Mouse (Mus musculus) heart, embryonic 16.5 days (tissue): ENCODE measurements at regions not wholly inside any gene's neighbourhood (a gene's known extent, or its start where the extent isn't known, plus 50 kb on each side); places are given as distances from the start of the nearest gene placed in this dataset.
A peak's percentile ranks its signal among the peaks of the same experiment; 100 is the strongest.

ENCODE experiments used
- ATAC-seq: fragments of 200-750 bp; cut with Nextera tagmentation; replicated peaks from 2 replicates; pipeline ENCODE4 v1.8.0; 2017; ENCODE audit warnings: moderate number of reproducible peaks; ENCODE audit not compliant: insufficient read depth, low FRiP score; ENCODE audit errors: extremely low read depth
- H3K27ac ChIP-seq: fragments of 300-500 bp; sonication (generic); 2 replicates; pipeline ENCODE4 v1.5.1; 2014; ENCODE audit warnings: mild to moderate bottlenecking, low read length, control low read depth, moderate library complexity
- H3K27me3 ChIP-seq: fragments of 300-500 bp; sonication (generic); 2 replicates; pipeline ENCODE4 v1.6.1; 2014; ENCODE audit warnings: low read length, mixed read lengths; ENCODE audit not compliant: control insufficient read depth, insufficient read depth
- H3K36me3 ChIP-seq: fragments of 300-500 bp; sonication (generic); 2 replicates; pipeline ENCODE4 v1.6.1; 2014; ENCODE audit not compliant: control insufficient read depth, insufficient read depth
- H3K4me1 ChIP-seq: fragments of 300-500 bp; sonication (generic); 2 replicates; pipeline ENCODE4 v1.6.1; 2014; ENCODE audit warnings: low read length, mixed read lengths; ENCODE audit not compliant: control insufficient read depth, insufficient read depth
- H3K4me2 ChIP-seq: fragments of 300-500 bp; sonication (generic); 2 replicates; pipeline ENCODE4 v1.6.1; 2014; ENCODE audit warnings: low read depth, mild to moderate bottlenecking, control low read depth, low read length
- H3K4me3 ChIP-seq: fragments of 300-500 bp; sonication (generic); 2 replicates; pipeline ENCODE4 v1.5.1; 2014; ENCODE audit warnings: mild to moderate bottlenecking, control low read depth, low read length
- H3K9ac ChIP-seq: fragments of 300-500 bp; sonication (generic); 2 replicates; pipeline ENCODE4 v1.6.1; 2014; ENCODE audit warnings: low read length, control low read depth
- H3K9me3 ChIP-seq: fragments of 300-500 bp; sonication (generic); replicated peaks from 2 replicates; pipeline ENCODE4 v1.6.1; 2016; ENCODE audit warnings: low read length; ENCODE audit not compliant: control insufficient read depth
- WGBS: fragments of 180-500 bp; shearing (Covaris S2); extraction: QIAGEN DNeasy Blood & Tissue Kit; methylation state at CpG from one replicate; pipeline ENCODE4 v1.1.7; 2014; 5-methylcytosine and 5-hydroxymethylcytosine counted together

- Histone ChIP-seq H3K27me3 (no peaks in the 10 kb centered on the region), H3K9ac (no peak overlapping the region), H3K4me1 (peaks cover 23% of the 10 kb centered on the region), H3K4me3 (no peak overlapping the region), H3K36me3 (no peaks in the 10 kb centered on the region), H3K9me3 (no peaks in the 10 kb centered on the region), H3K27ac (no peak overlapping the region), H3K4me2 (no peak overlapping the region)
- ATAC-seq: no peak
- 74% methylated on average over 5 of the region's 5 CpGs for WGBS
These were observed 218.8 kb downstream of the Gadd45g start for GRCm38 (mm10) chr13:52065274-52065673.

- no peak for ATAC-seq
- no peaks in the 10 kb centered on the region for H3K36me3 ChIP-seq
- WGBS: 81% methylated on average over 6 of the region's 6 CpGs
- H3K4me2 ChIP-seq: no peak overlapping the region
- no peaks in the 10 kb centered on the region for H3K27me3 ChIP-seq
- peaks cover 23% of the 10 kb centered on the region for H3K4me1 ChIP-seq
- no peaks in the 10 kb centered on the region for H3K9me3 ChIP-seq
- H3K27ac ChIP-seq: no peak overlapping the region
- H3K4me3 ChIP-seq: no peak overlapping the region
- H3K9ac ChIP-seq: no peak overlapping the region
These were observed 219.2 kb downstream of the Gadd45g start for GRCm38 (mm10) chr13:52065720-52066119.

- no peak overlapping the region for H3K4me2 ChIP-seq
- peak; percentile 16; the same call in 1 of the 2 replicates for ATAC-seq
- no peaks in the 10 kb centered on the region for H3K27me3 ChIP-seq
- no peaks in the 10 kb centered on the region for H3K9me3 ChIP-seq
- no peak overlapping the region for H3K4me3 ChIP-seq
- H3K27ac ChIP-seq: no peak overlapping the region
- H3K36me3 ChIP-seq: no peaks in the 10 kb centered on the region
- peaks cover 21% of the 10 kb centered on the region for H3K4me1 ChIP-seq
- 24% methylated on average over 4 of the region's 4 CpGs for WGBS
- H3K9ac ChIP-seq: no peak overlapping the region
These were observed 220.6 kb downstream of the Gadd45g start for GRCm38 (mm10) chr13:52067048-52067447.

GRCm38 (mm10) chr13:52068886-52069439 lies 222.5 kb downstream of the Gadd45g start:
- no peaks in the 10 kb centered on the region for H3K9me3 ChIP-seq
- no peak overlapping the region for H3K4me3 ChIP-seq
- H3K4me1 ChIP-seq: peaks cover 21% of the 10 kb centered on the region
- no peaks in the 10 kb centered on the region for H3K36me3 ChIP-seq
- no peak for ATAC-seq
- no peak overlapping the region for H3K9ac ChIP-seq
- H3K27me3 ChIP-seq: no peaks in the 10 kb centered on the region
- 69% methylated on average over 6 of the region's 6 CpGs for WGBS
- H3K4me2 ChIP-seq: no peak overlapping the region
- no peak overlapping the region for H3K27ac ChIP-seq

- no peak overlapping the region for H3K4me2 ChIP-seq
- no peak overlapping the region for H3K4me3 ChIP-seq
- no peaks in the 10 kb centered on the region for H3K9me3 ChIP-seq
- H3K36me3 ChIP-seq: no peaks in the 10 kb centered on the region
- H3K27ac ChIP-seq: no peak overlapping the region
- H3K4me1 ChIP-seq: peaks cover 21% of the 10 kb centered on the region
- no peaks in the 10 kb centered on the region for H3K27me3 ChIP-seq
- no peak overlapping the region for H3K9ac ChIP-seq
- no peak for ATAC-seq
- WGBS: 64% methylated on average over 3 of the region's 3 CpGs
These were observed 223.2 kb downstream of the Gadd45g start for GRCm38 (mm10) chr13:52069714-52070113.

- Histone ChIP-seq H3K9ac (no peak overlapping the region), H3K4me3 (no peak overlapping the region), H3K36me3 (no peaks in the 10 kb centered on the region), H3K9me3 (no peaks in the 10 kb centered on the region), H3K27ac (no peak overlapping the region), H3K27me3 (no peaks in the 10 kb centered on the region), H3K4me1 (peaks cover 21% of the 10 kb centered on the region), H3K4me2 (no peak overlapping the region)
- no peak for ATAC-seq
- WGBS: 76% methylated on average over 19 of the region's 19 CpGs
These were observed 224.5 kb downstream of the Gadd45g start for GRCm38 (mm10) chr13:52070731-52071663.

GRCm38 (mm10) chr13:52077616-52078015 lies 231.1 kb downstream of the Gadd45g start:
- H3K9ac ChIP-seq: no peak overlapping the region
- peak; percentile 24; the same call in 1 of the 2 replicates for ATAC-seq

GRCm38 (mm10) chr13:52078561-52078960 lies 232.1 kb downstream of the Gadd45g start:
- no peak overlapping the region for H3K4me2 ChIP-seq
- H3K27me3 ChIP-seq: no peaks in the 10 kb centered on the region
- no peak overlapping the region for H3K9ac ChIP-seq
- no peaks in the 10 kb centered on the region for H3K36me3 ChIP-seq
- H3K27ac ChIP-seq: peak overlapping the region; percentile 93
- no peak overlapping the region for H3K4me3 ChIP-seq
- WGBS: 56% methylated on average over 6 of the region's 6 CpGs
- no peak for ATAC-seq
- H3K4me1 ChIP-seq: peaks cover 46% of the 10 kb centered on the region
- H3K9me3 ChIP-seq: no peaks in the 10 kb centered on the region

More at GRCm38 (mm10) chr13:52077616-52078015, 231.1 kb downstream of the Gadd45g start:
- 25% methylated on average over 4 of the region's 4 CpGs for WGBS
- H3K27me3 ChIP-seq: no peaks in the 10 kb centered on the region
- H3K4me3 ChIP-seq: no peak overlapping the region
- H3K4me2 ChIP-seq: no peak overlapping the region
- peak overlapping the region; percentile 46; the same call in 1 of the 2 replicates for H3K27ac ChIP-seq
- H3K36me3 ChIP-seq: no peaks in the 10 kb centered on the region
- H3K9me3 ChIP-seq: no peaks in the 10 kb centered on the region
- H3K4me1 ChIP-seq: peaks cover 43% of the 10 kb centered on the region

- Histone ChIP-seq H3K4me1 (peaks cover 46% of the 10 kb centered on the region), H3K9ac (peak overlapping the region; percentile 66)
These were observed 233.3 kb downstream of the Gadd45g start for GRCm38 (mm10) chr13:52079678-52080246.

More at GRCm38 (mm10) chr13:52079678-52080246, 233.3 kb downstream of the Gadd45g start:
- Histone ChIP-seq H3K4me3 (no peak overlapping the region), H3K27ac (peak overlapping the region; percentile 93), H3K4me2 (peak overlapping the region; percentile 53), H3K36me3 (no peaks in the 10 kb centered on the region), H3K27me3 (no peaks in the 10 kb centered on the region), H3K9me3 (no peaks in the 10 kb centered on the region)
- peak; percentile 89 for ATAC-seq
- WGBS: 7% methylated on average over 14 of the region's 14 CpGs
